Mouse (Mus musculus) ES-Bruce4 (cell line): ENCODE results near the gene Nedd4.

Experiments
- CTCF ChIP-seq: IDR thresholded peaks from one replicate; pipeline ENCODE4 v1.8.1; 2011; ENCODE audit warnings: low read depth, low read length
- EP300 ChIP-seq: IDR thresholded peaks from 2 replicates; pipeline ENCODE4 v1.6.1; 2011; ENCODE audit warnings: low read depth, low read length; ENCODE audit not compliant: insufficient read depth

- TF ChIP-seq CTCF (peak; percentile 63), EP300 (no peak)
Measured at GRCm38 (mm10) chr9:72735822-72736410, 73.8 kb downstream of the Nedd4 start.
